Mouse (Mus musculus): ENCODE data around the gene Ap3b1. TPM values are rescaled to one million over a fixed set of nuclear protein-coding genes. Genes with fewer than 3 reads are reported as not detected.
A peak's percentile ranks its signal among the peaks of the same experiment; 100 is the strongest.
"Not testable (repeated sequence)": the region's sequence is repeated elsewhere in the genome, so short reads cannot be mapped to it uniquely, and the experiment has no call there.

Gene Ap3b1
- total RNA-seq (2021): 10 to 100 TPM; 56.0 to 56.3 TPM
- long read RNA-seq, full-length matches to known transcripts: 16 of 42 reads
- long read RNA-seq, partial matches to known transcripts: 5 of 42 reads
- long read RNA-seq, other reads (novel, unspliced or antisense): 21 of 42 reads

DNA sequence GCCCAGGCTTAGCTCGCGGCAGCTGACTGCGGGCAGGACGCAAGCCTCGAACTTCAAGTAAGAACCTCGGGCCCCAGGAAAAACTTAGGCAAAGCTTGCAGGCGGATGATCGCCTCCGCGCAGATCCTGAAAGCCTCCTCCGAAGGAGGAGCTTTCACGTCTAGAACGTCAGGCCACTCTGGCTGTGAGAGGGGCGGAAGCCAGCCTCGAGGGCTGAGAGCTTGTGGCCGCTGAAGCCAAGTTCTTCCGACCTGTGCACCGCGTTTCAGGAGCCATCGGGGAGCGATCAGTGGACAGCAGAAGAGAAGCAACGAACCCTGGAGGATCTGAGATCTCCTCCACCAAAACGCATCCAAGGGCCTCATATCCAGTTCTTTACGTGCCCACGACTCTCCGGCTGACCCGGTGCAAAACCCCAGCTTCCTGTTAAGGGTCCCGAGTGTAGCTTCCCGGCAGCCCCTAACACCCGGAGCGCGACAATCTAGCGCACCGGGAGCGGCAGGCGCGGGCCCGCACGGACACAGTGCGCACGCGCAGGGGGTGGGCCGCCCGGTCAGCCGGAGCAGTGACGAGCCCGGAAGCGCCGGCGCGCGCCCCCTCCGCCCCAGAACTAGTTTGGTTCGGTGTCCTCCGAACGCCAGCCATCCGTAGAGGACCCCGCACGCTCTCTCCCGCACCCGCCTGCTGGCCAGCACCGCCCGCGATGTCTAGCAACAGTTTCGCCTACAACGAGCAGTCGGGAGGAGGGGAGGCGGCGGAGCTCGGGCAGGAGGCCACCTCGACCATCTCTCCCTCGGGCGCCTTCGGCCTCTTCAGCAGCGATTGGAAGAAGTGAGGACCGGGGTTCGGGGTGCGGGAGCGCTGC lies at the start of gene Ap3b1:
Gene Ap3b1, plus strand, starts transcription at position 560 of the 865 bp plus-strand sequence.
- peak; percentile 80 to 89 for DNase-seq (ENCODE audit: low spot score in 2 of 2)

DNA sequence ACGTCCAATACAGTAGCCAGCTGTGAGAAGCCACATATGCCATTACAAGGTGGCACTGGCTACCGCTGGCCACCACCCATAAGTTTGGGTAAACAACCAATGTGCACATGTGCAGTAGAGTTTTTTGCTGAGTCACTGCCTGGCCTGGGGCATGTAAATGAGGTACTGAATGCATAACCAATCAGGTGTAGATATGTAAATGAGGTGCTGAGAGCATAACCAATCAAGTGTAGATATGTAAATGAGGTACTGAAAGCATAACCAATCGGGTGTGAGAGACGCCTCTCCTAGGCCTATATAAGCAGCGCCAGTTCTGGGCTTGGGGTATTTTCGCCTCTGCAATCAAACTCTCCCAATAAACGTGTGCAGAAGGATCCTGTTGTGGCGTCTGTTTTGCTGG lies 45.9 kb upstream of the Ap3b1 start:
- DNase-seq (ENCODE audit: low spot score in 2 of 2): not testable (repeated sequence)

GRCm38 (mm10) chr13:94316975-94317511 lies 41.7 kb upstream of the Ap3b1 start:
- no peak for DNase-seq (ENCODE audit: low spot score in 2 of 2)

- no peak for DNase-seq (ENCODE audit: low spot score in 2 of 2)
Measured at GRCm38 (mm10) chr13:94321094-94321792, 37.5 kb upstream of the Ap3b1 start.

GRCm38 (mm10) chr13:94322475-94322874 lies 36.3 kb upstream of the Ap3b1 start:
- no peak for DNase-seq (ENCODE audit: low spot score in 2 of 2)

DNA sequence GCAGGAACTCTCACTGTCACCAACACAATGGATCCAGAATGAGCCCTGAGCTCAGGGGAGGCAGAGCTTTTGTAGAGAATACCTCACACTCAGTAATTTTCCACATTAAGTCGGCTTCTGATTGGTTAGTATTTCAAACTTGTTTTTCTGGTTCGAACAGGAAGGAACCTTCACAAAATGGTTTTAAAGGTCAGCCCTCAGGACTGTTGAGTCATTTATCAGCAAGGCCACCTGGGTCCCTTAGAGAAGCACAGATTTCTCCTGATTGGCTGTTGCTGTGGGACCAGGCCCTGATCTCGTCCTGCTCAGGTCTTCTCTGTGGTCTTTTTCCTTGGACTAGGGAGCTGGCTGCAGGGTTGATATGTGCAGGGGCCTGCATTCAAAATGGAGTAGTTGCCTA lies 30.7 kb upstream of the Ap3b1 start:
- no peak for DNase-seq (ENCODE audit: low spot score in 2 of 2)

GRCm38 (mm10) chr13:94329005-94329404 lies 29.8 kb upstream of the Ap3b1 start:
- not testable (repeated sequence) for DNase-seq (ENCODE audit: low spot score in 2 of 2)

DNA sequence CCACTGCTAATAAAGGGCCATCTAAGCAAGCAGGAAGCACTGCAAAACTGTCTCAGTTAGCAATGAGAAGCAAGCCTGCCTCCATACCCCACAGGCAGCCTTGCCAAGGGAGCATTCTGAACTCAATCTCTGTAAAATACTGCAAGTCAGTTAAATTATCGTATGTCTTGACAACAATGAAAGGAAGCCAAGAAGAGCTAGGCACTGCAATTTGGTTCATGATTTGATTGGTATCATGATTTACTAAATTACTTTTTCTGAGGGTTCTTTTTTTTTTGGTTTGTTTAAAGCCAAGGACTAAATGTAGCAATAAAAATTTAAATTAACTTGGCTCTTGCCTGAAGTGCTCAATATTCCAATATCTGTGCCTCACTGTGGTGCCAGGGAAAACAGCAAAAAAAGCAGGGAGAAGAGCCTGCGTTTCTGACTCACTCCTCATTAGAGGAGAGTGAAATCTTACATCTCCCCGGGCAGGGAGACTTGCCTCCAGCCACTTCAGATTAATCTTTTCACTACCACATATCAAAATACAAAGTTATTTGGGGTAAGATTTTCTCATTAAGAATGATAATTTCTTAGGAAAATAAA lies 28.3 kb upstream of the Ap3b1 start:
- peak in 1 of 2 experiments; percentile 4 for DNase-seq (ENCODE audit: low spot score in 2 of 2)

DNA sequence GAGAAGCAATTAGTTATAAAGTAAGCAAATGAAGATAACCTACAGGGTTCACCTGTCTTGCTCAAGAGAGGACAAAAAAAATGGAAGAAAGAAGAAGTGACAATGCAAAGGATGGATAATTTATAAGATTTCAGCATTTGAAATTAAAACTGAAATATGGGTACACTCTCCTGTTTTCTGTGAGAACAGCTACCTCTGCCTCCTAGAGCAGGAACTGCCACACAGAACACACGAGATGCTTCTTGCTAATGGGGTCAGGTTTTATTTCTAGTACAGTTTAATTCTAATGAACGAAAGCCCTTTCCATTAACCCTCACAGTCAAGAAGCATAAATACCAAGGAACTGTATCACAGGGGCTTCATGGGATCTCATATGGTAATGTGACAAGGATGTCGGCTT lies 20.4 kb upstream of the Ap3b1 start:
- DNase-seq (ENCODE audit: low spot score in 2 of 2): peak in 1 of 2 experiments; percentile 28

- no peak for DNase-seq (ENCODE audit: low spot score in 2 of 2)
Measured at GRCm38 (mm10) chr13:94343192-94343591, 15.6 kb upstream of the Ap3b1 start.

DNA sequence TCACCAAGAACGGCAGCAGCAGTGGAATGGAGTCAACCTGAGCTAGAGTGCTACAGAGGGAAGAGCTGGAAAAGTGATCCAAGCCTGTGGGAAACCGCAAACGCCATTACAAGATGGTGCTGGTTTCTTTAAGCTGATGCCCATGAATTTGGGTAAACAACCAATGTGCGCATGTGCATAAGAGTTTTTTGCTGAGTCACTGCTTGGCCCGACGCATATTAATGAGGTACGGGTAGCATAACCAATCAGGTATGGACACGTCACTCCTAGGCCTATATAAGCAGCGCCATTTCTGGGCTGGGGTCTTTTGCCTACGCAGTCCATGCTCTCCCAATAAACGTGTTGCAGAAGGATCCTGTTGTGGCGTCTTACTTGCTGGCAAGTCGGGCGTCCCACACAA lies 14.2 kb upstream of the Ap3b1 start:
- not testable (repeated sequence) for DNase-seq (ENCODE audit: low spot score in 2 of 2)

DNA sequence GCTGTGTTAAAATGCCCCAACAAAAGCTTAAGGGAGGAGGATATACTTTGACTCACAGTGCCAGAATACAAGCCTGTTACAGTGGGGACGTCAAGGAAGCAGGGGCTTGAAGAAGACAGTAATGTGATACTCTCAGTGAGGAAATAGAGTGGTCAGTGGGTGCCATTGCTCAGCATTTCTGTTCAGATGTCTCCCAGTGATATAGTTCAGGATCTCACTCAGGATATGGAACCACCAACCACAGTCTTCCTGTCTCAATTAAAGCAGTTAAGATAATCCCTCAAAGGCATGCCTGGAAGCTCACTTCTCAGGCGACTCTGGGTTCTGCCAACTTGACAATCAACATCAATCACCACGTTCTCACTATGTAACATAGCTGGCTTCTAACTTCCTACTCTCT lies 4.2 kb upstream of the Ap3b1 start:
- no peak for DNase-seq (ENCODE audit: low spot score in 2 of 2)

GRCm38 (mm10) chr13:94358101-94358400 lies 709 bp upstream of the Ap3b1 start:
- no peak for DNase-seq (ENCODE audit: low spot score in 2 of 2)

DNA sequence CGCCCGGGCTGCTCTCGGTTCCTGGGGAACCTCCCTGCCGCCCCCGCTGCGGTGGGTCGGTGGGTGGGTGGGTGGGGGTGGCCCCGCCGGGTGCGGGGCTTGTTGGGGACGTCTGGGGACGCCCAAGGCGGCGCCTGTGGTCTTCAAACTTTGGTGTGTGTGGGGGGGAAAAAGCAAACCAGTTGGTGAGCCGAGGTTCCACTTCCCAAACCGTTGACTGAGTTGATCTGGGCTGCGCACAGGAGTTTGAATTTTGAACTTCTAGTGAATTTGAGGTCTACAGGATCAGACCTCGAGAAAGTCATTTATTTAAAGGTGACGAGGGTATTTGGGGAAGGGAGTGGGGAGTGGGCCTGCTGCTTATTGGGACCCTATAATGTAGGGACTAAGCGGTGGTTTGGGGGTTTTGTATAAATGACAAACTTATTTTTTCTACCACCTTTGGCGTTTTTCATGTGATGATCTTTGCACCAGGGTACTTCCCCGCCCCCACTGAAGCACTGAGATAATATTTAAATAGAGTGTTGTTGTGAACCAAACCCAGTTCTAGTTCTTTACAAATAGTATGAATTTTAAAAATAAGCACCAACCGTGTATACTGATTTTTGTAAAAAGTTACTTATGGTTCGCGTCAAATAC lies 641 bp downstream of the Ap3b1 start:
- no peak for DNase-seq (ENCODE audit: low spot score in 2 of 2)

- DNase-seq (ENCODE audit: low spot score in 2 of 2): not testable (repeated sequence)
Measured at GRCm38 (mm10) chr13:94361013-94361580, 2.3 kb downstream of the Ap3b1 start.

DNA sequence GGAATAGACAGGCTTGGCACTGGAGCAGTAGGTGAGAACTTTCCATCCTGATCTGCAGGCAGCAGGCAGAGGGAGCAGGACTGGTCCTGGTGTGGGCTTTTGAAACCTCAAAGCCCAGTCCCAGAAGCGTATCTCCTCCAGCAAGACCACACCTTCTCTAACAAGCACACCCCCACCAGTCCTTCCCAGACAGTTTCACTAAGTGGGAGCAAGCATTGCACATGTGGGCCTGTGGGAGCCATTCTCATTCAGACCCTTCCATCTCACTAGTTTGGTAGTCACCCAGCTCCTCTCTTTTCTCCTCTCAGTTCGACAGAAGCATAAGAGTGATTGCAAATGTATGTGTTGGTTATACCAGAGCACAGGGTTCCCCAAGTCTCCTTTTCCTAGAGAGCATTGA lies 5.6 kb downstream of the Ap3b1 start:
- DNase-seq (ENCODE audit: low spot score in 2 of 2): no peak

GRCm38 (mm10) chr13:94365108-94365907 lies 6.5 kb downstream of the Ap3b1 start:
- DNase-seq (ENCODE audit: low spot score in 2 of 2): no peak

GRCm38 (mm10) chr13:94367869-94368268 lies 9.1 kb downstream of the Ap3b1 start:
- peak; percentile 38 to 69 for DNase-seq (ENCODE audit: low spot score in 2 of 2)

GRCm38 (mm10) chr13:94370521-94370920 lies 11.8 kb downstream of the Ap3b1 start:
- no peak for DNase-seq (ENCODE audit: low spot score in 2 of 2)

DNA sequence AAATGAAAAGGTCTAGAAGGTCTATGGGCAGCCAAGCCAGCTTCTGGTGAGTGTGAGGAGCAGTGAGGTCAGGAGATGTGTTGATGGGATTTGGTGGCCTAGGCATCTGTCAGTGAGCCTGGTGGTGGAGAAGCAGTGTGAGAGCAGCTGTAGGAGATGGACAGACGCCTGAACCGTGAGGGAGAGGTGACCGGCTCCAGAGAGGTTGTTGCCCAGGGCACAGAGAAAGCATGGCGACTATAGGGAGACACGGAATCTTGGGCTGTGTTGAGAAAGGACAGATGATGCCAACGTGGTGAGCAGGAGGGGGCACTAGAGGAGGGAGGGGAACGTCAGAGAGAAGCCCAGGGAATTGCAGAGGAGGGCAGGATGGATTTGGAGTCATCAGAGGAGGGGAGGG lies 13.3 kb downstream of the Ap3b1 start:
- no peak for DNase-seq (ENCODE audit: low spot score in 2 of 2)
